17 mouse cellular contexts compared by ENCODE assay signal in the genomic region with DNA sequence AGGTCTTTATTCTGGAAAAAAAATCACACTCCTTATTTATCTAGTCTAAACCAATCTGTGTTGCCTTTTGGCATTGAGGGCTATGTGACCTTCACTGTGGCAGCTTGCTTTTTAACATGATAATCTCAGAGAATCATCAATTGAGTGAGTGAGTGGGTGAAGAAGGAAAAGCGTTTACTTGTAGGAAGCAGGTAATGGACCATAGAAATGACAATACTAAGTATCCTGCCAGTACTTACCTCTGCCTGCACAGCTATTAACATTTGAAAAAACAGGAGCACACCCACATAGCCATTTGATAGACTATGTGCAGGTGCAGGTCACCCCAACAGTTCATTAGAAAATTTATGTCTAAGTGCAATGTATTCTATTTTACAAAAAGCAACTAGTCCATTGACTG.
DNase-seq lines count a peak whose midpoint lies in the region.
"Had no signal": no experiment of that assay in that cellular context is flagged by ENCODE, and none has a peak within 500 bp of the region (broad histone marks: within the 10 kb centered on the region; RNA-seq: fewer than 3 reads in every experiment).

No protein-coding gene starts in this region.

- peak; percentile 92 for DNase-seq in ES-CJ7 (ENCODE audit: low read depth, low spot score)
- peak; percentile 84 for DNase-seq in R1 (ENCODE audit: low read depth, low spot score)
- DNase-seq in ZHBTc4 (ENCODE audit: low read depth, low spot score) = peak; percentile 86
- DNase-seq in urinary bladder, postnatal 10 days (ENCODE audit: low spot score) = no peak
- DNase-seq in spleen, adult 18-20 months = no peak
- no peak for DNase-seq in urinary bladder, postnatal 36 days (ENCODE audit: low spot score in 2 of 2)
- DNase-seq: adrenal gland, adult 2 months; adrenal gland, postnatal 10 days; adrenal gland, postnatal 25 days; cerebellum, adult 11 months; cerebellum, adult 18-20 months; cerebellum, adult 8-10 months; cerebellum, adult 9-11 months; cerebellum, postnatal 14 days; cerebellum, postnatal 36 days; embryo, embryonic 11 days; forebrain, postnatal 0 days had no signal

Comparison
In these comparisons a context has a peak if more than half of its experiments do, and no peak if none do; other contexts are left out.
1. DNase-seq: peak in ES-CJ7 (single experiment), R1 (single experiment) and ZHBTc4 (single experiment); none in urinary bladder, postnatal 10 days (single experiment), spleen, adult 18-20 months (0 of 2) and urinary bladder, postnatal 36 days (0 of 2).